Mouse (Mus musculus) CH12.LX (cell line): ENCODE measurements around the gene Ccdc85b. TPM values are rescaled to one million over a fixed set of nuclear protein-coding genes. Genes with fewer than 3 reads are reported as not detected.

Experiments
- DNase-seq: peaks from one replicate; pipeline ENCODE4 v3.0.0-alpha.2; 2013; ENCODE audit errors: extremely low read depth
- H3K27ac ChIP-seq: 2 replicates; pipeline ENCODE4 v1.5.1; 2012; ENCODE audit warnings: low read depth, mild to moderate bottlenecking, control low read depth, moderate library complexity; ENCODE audit not compliant: insufficient read depth
- H3K27me3 ChIP-seq: replicated peaks from 2 replicates; pipeline ENCODE3; 2012; ENCODE audit warnings: inconsistent platforms
- H3K36me3 ChIP-seq, 2 experiments: replicated peaks in 1 of 2; 2 replicates each; pipeline versions ENCODE3 to v1.6.1; 2012; ENCODE audit warnings: inconsistent platforms in 1 of 2, low read length in 1 of 2, mild to moderate bottlenecking in 1 of 2, mixed read lengths in 1 of 2, moderate library complexity in 1 of 2; ENCODE audit not compliant: control insufficient read depth in 1 of 2, insufficient read depth in 1 of 2
- H3K4me1 ChIP-seq, 2 experiments: 2 replicates each; pipeline ENCODE4 v1.6.1; 2012; ENCODE audit warnings: inconsistent platforms in 1 of 2, moderate library complexity in 1 of 2; ENCODE audit not compliant: insufficient read depth in 2 of 2, control insufficient read depth in 1 of 2
- H3K4me2 ChIP-seq: 2 replicates; pipeline ENCODE4 v1.6.1; 2012; ENCODE audit warnings: low read depth, mild to moderate bottlenecking, control low read depth; ENCODE audit not compliant: poor library complexity, insufficient read depth, severe bottlenecking
- H3K4me3 ChIP-seq, 3 experiments: fragments of 150-350 bp in 1 of 3; sonication (generic) in 1 of 3; replicated peaks in 1 of 3; 2 replicates each; pipeline versions ENCODE3 to v1.5.1; 2011 to 2012; ENCODE audit warnings: low read depth in 2 of 3, low read length in 2 of 3, mild to moderate bottlenecking in 2 of 3, moderate library complexity in 2 of 3, control low read depth in 1 of 3, improper control_type of control experiment in 1 of 3, inconsistent platforms in 1 of 3, mixed read lengths in 1 of 3; ENCODE audit not compliant: poor library complexity in 1 of 3
- H3K79me2 ChIP-seq: replicated peaks from 2 replicates; pipeline ENCODE4 v1.6.1; 2012; ENCODE audit warnings: mild to moderate bottlenecking, moderate library complexity; ENCODE audit not compliant: control insufficient read depth, poor library complexity, insufficient read depth, severe bottlenecking; ENCODE audit errors: extremely low read depth
- H3K9ac ChIP-seq: 2 replicates; pipeline ENCODE4 v1.6.1; 2012; ENCODE audit warnings: low read depth, mild to moderate bottlenecking, control low read depth, moderate library complexity; ENCODE audit not compliant: insufficient read depth
- H3K9me3 ChIP-seq: replicated peaks from 2 replicates; pipeline ENCODE3; 2012; ENCODE audit warnings: low read length, inconsistent platforms, mixed read lengths
- CHD2 ChIP-seq: IDR thresholded peaks from 2 replicates; pipeline ENCODE4 v1.6.1; 2011; ENCODE audit warnings: low read length, improper control_type of control experiment
- CTCF ChIP-seq, 2 experiments: IDR thresholded peaks in 1 of 2; conservative IDR thresholded peaks in 1 of 2; 2 replicates each; pipeline ENCODE4 v1.5.1; 2011 to 2012; ENCODE audit warnings: low read depth in 2 of 2, low read length in 2 of 2, improper control_type of control experiment in 1 of 2, inconsistent platforms in 1 of 2, mild to moderate bottlenecking in 1 of 2, moderate library complexity in 1 of 2
- ELF1 ChIP-seq: IDR thresholded peaks from 2 replicates; pipeline ENCODE4 v1.6.1; 2014; ENCODE audit warnings: low read depth, mild to moderate bottlenecking, inconsistent platforms, low read length, improper control_type of control experiment
- ETS1 ChIP-seq: conservative IDR thresholded peaks from 2 replicates; pipeline ENCODE4 v1.6.1; 2012; ENCODE audit warnings: low read depth, mild to moderate bottlenecking, inconsistent platforms, low read length, improper control_type of control experiment, moderate library complexity
- HCFC1 ChIP-seq: IDR thresholded peaks from 2 replicates; pipeline ENCODE4 v1.6.1; 2012; ENCODE audit warnings: low read depth, mild to moderate bottlenecking, inconsistent platforms, low read length, improper control_type of control experiment
- KAT2A ChIP-seq: IDR thresholded peaks from 2 replicates; pipeline ENCODE4 v1.6.1; 2012; ENCODE audit warnings: low read length, improper control_type of control experiment, inconsistent platforms; ENCODE audit not compliant: insufficient replicate concordance
- MAFK ChIP-seq: IDR thresholded peaks from 2 replicates; pipeline ENCODE4 v1.6.1; 2011; ENCODE audit warnings: low read length, improper control_type of control experiment; ENCODE audit not compliant: insufficient replicate concordance
- MAX ChIP-seq: IDR thresholded peaks from 2 replicates; pipeline ENCODE4 v1.6.1; 2011; ENCODE audit warnings: low read length, improper control_type of control experiment
- MAZ ChIP-seq: IDR thresholded peaks from 2 replicates; pipeline ENCODE4 v1.6.1; 2012; ENCODE audit warnings: low read depth, mild to moderate bottlenecking, inconsistent platforms, low read length, improper control_type of control experiment, moderate library complexity
- MEF2A ChIP-seq: IDR thresholded peaks from 2 replicates; pipeline ENCODE4 v1.6.1; 2014; ENCODE audit warnings: low read depth, mild to moderate bottlenecking, inconsistent platforms, low read length, improper control_type of control experiment, borderline replicate concordance
- MXI1 ChIP-seq: IDR thresholded peaks from 2 replicates; pipeline ENCODE4 v1.6.1; 2011; ENCODE audit warnings: mild to moderate bottlenecking, low read depth, low read length, improper control_type of control experiment
- NRF1 ChIP-seq: IDR thresholded peaks from 2 replicates; pipeline ENCODE4 v1.6.1; 2014; ENCODE audit warnings: low read depth, mild to moderate bottlenecking, inconsistent platforms, low read length, improper control_type of control experiment, moderate library complexity
- PAX5 ChIP-seq: IDR thresholded peaks from 2 replicates; pipeline ENCODE4 v1.6.1; 2012; ENCODE audit warnings: low read length, inconsistent platforms, mixed read lengths
- POLR2A ChIP-seq: IDR thresholded peaks from 2 replicates; pipeline ENCODE4 v1.6.1; 2011; ENCODE audit warnings: low read depth, mild to moderate bottlenecking, improper control_type of control experiment, low read length
- POLR2AphosphoS2 ChIP-seq: IDR thresholded peaks from 2 replicates; pipeline ENCODE4 v1.6.1; 2011; ENCODE audit warnings: low read depth, low read length, improper control_type of control experiment
- RAD21 ChIP-seq: IDR thresholded peaks from 2 replicates; pipeline ENCODE4 v1.6.1; 2011; ENCODE audit warnings: low read depth, mild to moderate bottlenecking, low read length, improper control_type of control experiment, moderate library complexity
- RCOR1 ChIP-seq: conservative IDR thresholded peaks from 2 replicates; pipeline ENCODE4 v1.6.1; 2012; ENCODE audit warnings: low read depth, mild to moderate bottlenecking, inconsistent platforms, low read length, improper control_type of control experiment
- SMC3 ChIP-seq: IDR thresholded peaks from 2 replicates; pipeline ENCODE4 v1.6.1; 2011; ENCODE audit warnings: low read depth, low read length, improper control_type of control experiment
- TBP ChIP-seq: conservative IDR thresholded peaks from 2 replicates; pipeline ENCODE4 v1.6.1; 2011; ENCODE audit warnings: low read depth, low read length, improper control_type of control experiment
- UBTF ChIP-seq: IDR thresholded peaks from 2 replicates; pipeline ENCODE4 v1.6.1; 2012; ENCODE audit warnings: low read depth, mild to moderate bottlenecking, inconsistent platforms, low read length, improper control_type of control experiment, moderate library complexity
- USF2 ChIP-seq: conservative IDR thresholded peaks from 2 replicates; pipeline ENCODE4 v1.6.1; 2011; ENCODE audit warnings: low read depth, low read length, improper control_type of control experiment
- ZKSCAN1 ChIP-seq: IDR thresholded peaks from 2 replicates; pipeline ENCODE4 v1.6.1; 2012; ENCODE audit warnings: low read depth, inconsistent platforms, low read length, improper control_type of control experiment, borderline replicate concordance
- ZNF384 ChIP-seq: IDR thresholded peaks from 2 replicates; pipeline ENCODE4 v1.6.1; 2012; ENCODE audit warnings: low read depth, low read length, improper control_type of control experiment, inconsistent platforms
- dilution Hi-C: fragments of 300-500 bp; cut with MboI; formaldehyde crosslinking; loops from 2 replicates; pipeline ENCODE4 v1.14.3; 2020; ENCODE audit warnings: low sequenced_read_pairs; ENCODE audit not compliant: extremely low pct_unique_long_range_greater_than_20kb, extremely low pct_ligation_motif_present
- in situ Hi-C: fragments of 300-500 bp; cut with MboI; formaldehyde crosslinking; loops from 3 replicates; pipeline ENCODE4 v1.14.3; 2019; ENCODE audit warnings: low sequenced_read_pairs, low pct_ligation_motif_present, low pct_unique_long_range_greater_than_20kb, mixed read lengths
- polyA plus RNA-seq: library from polyadenylated mRNA; unstranded; fragments of >175 nt; gene quantifications from 2 replicates; pipeline ENCODE4 v1.2.1, GENCODE M21; 2012; ENCODE audit warnings: low read depth; ENCODE audit not compliant: insufficient read length
- total RNA-seq, 2 experiments: library from RNA; depleted of rRNA; stranded (reverse); fragments of 300-350 nt in 1 of 2; fragments of >200 nt in 1 of 2; gene quantifications; 2 replicates each; pipeline ENCODE4 v1.2.3; 2012 to 2014

The Ccdc85b gene
- total and polyA plus RNA-seq, 3 experiments, result 2.1 to 4.2 (median 4.1) TPM

- H3K79me2 ChIP-seq, result no peaks in the 10 kb centered on the region
- no peak within 1 kb of the TSS for H3K27ac ChIP-seq
- no peak within 1 kb of the TSS for H3K9ac ChIP-seq
- TF ChIP-seq ELF1 (no peak), MAFK (no peak), RCOR1 (no peak)
- H3K36me3 ChIP-seq, result peaks cover 44 to 58% of the 10 kb centered on the region in 2 experiments
- in situ Hi-C loops (no loop called here), dilution Hi-C loops (no loop called here)
- peaks cover 0 to 6% of the 10 kb centered on the region in 2 experiments; a peak in 1 of 4 replicates for H3K4me1 ChIP-seq
- no peaks in the 10 kb centered on the region for H3K27me3 ChIP-seq
- H3K9me3 ChIP-seq, result no peaks in the 10 kb centered on the region
- no peak for DNase-seq
- H3K4me3 ChIP-seq, result no peak within 1 kb of the TSS
- no peak within 1 kb of the TSS for H3K4me2 ChIP-seq
Measured at GRCm38 (mm10) chr19:5468374-5468773, 10.7 kb upstream of the Ccdc85b start, which contains the start of gene Ctsw. Gene Ctsw (minus strand): TSS chr19:5468507.

GRCm38 (mm10) chr19:5466916-5467500 lies 9.3 kb upstream of the Ccdc85b start:
- in situ Hi-C loops, result no loop called here
- Histone ChIP-seq H3K4me2 (no peak overlapping the region), H3K27ac (no peak overlapping the region), H3K79me2 (no peaks in the 10 kb centered on the region), H3K9ac (no peak overlapping the region), H3K36me3 (peaks cover 55 to 71% of the 10 kb centered on the region in 2 experiments), H3K9me3 (no peaks in the 10 kb centered on the region), H3K27me3 (no peaks in the 10 kb centered on the region), H3K4me1 (peaks cover 0 to 6% of the 10 kb centered on the region in 2 experiments; a peak in 1 of 4 replicates), H3K4me3 (no peak overlapping the region)
- dilution Hi-C loops, result no loop called here
- TF ChIP-seq TBP (no peak), MAX (no peak), ZKSCAN1 (no peak), CTCF (conservative IDR thresholded peaks at IDR 0.05 in 1 of 2, IDR thresholded peaks at IDR 0.05 in 1 of 2; ENCODE audit: low read depth in 2 of 2, low read length in 2 of 2) (no peak), ZNF384 (no peak), POLR2A (no peak), KAT2A (no peak), PAX5 (no peak), POLR2AphosphoS2 (no peak), CHD2 (no peak), USF2 (no peak), NRF1 (no peak), HCFC1 (no peak), SMC3 (no peak), MEF2A (no peak), UBTF (no peak), RAD21 (no peak), MXI1 (no peak), ETS1 (no peak), MAZ (no peak)
- DNase-seq, result no peak
